Mouse (Mus musculus) CH12F3 (cell line): Measurements from ENCODE around the gene Cog4.

Experiments used
- in situ Hi-C: fragments of 300-500 bp; cut with MboI; formaldehyde crosslinking; loops from 2 replicates; pipeline ENCODE4 v1.14.3; 2020; ENCODE audit warnings: low sequenced_read_pairs

Gene Cog4

GRCm38 (mm10) chr8:110846405-110847170 lies at the start of gene Cog4, which contains the start of gene Sf3b3:
Cog4 (plus strand) TSS chr8:110846600.
Sf3b3 (minus strand) TSS chr8:110846787.
- in situ Hi-C loops, result no loop called here

DNA sequence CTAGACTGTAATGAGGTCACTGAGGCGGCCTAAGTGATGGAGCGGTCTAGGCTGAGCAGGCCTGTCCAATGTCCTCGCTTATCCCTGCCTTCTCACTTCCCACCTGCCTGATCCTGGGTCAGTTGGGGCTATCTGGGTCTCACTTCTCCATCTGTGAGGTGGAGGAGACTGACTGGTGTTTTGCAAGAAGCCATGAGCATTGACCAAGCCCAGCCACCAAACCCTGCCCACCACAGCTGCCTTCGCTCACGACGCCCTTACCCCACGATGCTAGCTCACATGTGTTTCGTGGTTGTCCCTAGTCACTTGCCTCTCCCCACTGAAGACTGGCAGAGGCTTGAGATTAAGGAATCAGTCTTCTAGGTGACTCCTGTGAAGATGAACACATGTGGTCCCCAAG lies 49.3 kb upstream of the Cog4 start:
- in situ Hi-C loops, result no loop called here

DNA sequence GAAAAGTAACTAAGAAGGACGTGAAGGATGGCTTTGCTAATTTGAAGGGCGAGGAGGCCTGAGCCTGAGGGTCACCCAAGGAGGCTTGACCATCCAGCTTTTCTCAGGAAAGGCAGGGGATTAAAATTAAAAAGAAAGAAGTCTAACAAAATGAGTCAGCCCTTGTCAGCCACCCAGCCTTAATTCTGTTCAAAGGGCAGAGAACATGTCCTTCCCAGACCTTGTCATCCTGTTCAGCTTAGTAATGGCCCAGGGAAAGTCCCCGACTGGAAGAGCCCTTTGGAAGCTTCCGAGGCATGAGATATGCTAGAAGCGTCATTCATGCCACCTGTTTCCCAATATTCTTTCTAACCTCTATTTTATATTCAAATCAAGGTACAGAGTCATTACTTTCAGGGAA lies 43.4 kb upstream of the Cog4 start:
- in situ Hi-C loops, result no loop called here

DNA sequence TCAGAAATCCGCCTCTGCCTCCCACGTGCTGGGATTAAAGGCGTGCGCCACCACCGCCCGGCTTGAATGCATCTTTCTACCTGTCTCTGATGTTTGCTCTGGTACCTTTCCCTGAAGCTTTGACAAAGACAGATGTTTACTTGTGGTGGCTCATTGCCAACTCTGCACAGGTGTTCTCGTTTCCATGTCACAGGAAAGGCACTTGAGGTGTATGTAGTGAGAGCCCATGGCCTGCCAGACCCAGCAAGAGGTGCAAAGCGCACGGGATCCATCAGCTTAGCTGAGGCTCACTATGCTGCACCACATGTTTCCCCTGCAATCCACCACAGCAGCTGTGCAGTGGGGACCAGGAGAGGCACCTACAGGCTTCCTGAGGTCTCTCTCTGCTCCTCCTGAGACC lies 42.5 kb upstream of the Cog4 start:
- in situ Hi-C loops, result no loop called here

DNA sequence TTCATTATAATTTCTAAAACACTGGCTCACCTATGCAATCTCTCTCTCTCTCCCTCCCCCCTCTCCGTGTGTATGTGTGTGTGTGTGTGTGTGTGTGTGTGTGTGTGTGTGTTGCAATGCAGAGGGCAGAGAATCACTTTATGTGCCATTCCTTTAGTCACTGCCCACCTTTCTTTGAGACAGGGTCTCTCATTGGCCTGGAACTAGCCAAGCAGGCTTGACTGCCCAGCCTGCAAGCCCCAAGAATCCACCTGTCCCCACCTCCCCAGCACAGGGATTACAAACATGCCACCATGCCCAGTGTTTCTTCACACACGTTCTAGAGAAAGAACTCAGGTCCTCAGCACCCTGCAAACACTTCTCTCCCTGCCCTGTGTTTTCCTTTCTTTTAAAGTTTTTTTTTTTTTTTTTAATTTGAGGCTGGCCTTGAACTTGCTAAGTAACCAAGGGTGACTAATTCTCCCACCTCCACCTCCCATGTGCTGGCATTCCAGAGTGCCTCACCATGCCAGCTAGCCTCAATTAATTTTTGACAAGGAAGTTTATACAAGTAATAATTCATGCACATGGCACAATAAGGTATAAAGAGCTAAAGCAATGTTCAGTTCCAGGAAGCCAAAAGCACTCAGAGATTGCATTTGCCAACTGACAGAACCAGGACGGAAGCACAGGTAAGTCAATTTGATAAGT lies 41.4 kb upstream of the Cog4 start:
- in situ Hi-C loops, result no loop called here

DNA sequence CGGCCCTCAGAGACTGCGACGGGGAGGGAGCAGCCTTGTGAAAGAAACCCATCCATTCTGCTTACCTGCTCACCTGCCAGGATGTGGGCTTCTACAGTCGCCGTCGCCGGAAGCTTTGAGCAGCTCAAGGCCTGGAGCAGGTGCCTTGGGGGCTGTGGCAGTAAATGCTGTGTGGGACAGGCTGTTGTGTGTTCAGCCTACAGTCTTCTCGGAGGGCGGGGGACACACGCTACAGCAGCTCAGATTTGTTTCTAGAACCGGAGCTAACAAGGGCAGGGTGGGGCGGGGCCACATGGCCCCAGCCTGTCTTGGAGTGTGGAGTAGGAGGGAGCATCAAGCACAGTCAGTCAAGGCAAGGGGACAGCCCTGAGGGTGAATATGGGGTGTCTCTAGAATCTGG lies 40.7 kb upstream of the Cog4 start, which contains the start of gene Il34:
Il34 (minus strand) TSS at position 256 of the 400 bp plus-strand sequence.
- in situ Hi-C loops, result no loop called here

DNA sequence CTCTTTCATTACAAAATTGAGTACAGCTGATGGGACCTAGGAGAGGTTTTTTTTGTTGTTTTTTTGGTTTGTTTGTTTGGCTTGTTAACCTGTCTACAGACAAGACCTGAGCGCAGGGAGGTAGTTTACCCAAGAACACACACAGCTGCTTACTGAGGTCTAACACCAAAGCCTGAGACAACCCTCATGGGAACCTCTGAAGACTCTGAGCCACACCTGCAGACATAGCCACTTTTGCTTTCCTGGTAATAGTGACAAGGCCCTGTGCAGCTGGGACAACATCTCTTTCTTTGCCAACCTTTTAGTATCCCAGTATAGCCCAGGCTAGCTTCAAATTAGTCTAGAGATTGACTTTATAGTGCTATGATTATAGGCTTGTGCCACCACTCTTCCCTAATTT lies 40.3 kb upstream of the Cog4 start:
- in situ Hi-C loops, result no loop called here

GRCm38 (mm10) chr8:110808495-110809472 lies 37.6 kb upstream of the Cog4 start:
- in situ Hi-C loops, result no loop called here

GRCm38 (mm10) chr8:110809831-110810230 lies 36.6 kb upstream of the Cog4 start:
- in situ Hi-C loops, result no loop called here

GRCm38 (mm10) chr8:110810481-110811065 lies 35.8 kb upstream of the Cog4 start:
- in situ Hi-C loops, result no loop called here

GRCm38 (mm10) chr8:110811116-110811515 lies 35.3 kb upstream of the Cog4 start:
- in situ Hi-C loops, result no loop called here

GRCm38 (mm10) chr8:110811793-110812192 lies 34.6 kb upstream of the Cog4 start:
- in situ Hi-C loops, result no loop called here

- in situ Hi-C loops, result no loop called here
Observed at GRCm38 (mm10) chr8:110812349-110813080, 33.9 kb upstream of the Cog4 start.

GRCm38 (mm10) chr8:110813081-110813812 lies 33.2 kb upstream of the Cog4 start:
- in situ Hi-C loops, result no loop called here

GRCm38 (mm10) chr8:110815308-110815707 lies 31.1 kb upstream of the Cog4 start:
- in situ Hi-C loops, result no loop called here

DNA sequence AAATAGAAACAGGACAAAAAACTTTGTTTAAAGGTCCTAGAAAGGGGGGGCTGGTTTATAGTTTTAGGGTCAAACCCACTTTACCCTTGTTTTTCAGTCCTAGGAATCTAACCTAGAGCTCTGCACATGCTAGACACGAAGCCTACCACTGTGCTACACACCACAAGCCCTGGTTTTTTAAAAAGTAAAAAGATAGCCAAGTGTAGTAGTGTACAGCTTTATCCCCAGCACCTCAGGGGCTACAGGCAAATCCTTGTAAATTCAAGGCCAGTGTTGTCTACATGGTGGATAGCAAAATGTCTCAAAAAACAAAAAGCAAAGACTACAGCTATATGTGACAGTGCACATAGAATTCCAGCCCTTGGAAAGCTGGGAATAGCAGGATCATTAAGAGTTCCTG lies 29.4 kb upstream of the Cog4 start:
- in situ Hi-C loops, result no loop called here

DNA sequence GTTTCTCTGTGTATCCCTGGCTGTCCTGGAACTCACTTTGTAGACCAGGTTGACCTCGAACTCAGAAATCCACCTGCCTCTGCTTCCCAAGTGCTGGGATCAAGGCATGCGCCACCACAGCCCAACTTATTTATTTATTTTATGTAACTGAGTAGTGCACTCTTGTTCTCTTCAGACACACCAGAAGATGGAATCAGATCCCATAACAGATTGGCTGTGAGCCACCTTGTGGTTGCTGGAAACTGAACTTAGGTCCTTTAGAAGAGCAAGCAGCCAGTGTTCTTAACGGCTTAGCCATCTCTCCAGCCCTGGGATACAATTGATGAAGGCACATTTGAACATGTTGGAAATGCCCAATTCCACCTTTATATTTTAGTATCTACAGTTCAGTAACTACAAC lies 27.8 kb upstream of the Cog4 start:
- in situ Hi-C loops, result no loop called here

DNA sequence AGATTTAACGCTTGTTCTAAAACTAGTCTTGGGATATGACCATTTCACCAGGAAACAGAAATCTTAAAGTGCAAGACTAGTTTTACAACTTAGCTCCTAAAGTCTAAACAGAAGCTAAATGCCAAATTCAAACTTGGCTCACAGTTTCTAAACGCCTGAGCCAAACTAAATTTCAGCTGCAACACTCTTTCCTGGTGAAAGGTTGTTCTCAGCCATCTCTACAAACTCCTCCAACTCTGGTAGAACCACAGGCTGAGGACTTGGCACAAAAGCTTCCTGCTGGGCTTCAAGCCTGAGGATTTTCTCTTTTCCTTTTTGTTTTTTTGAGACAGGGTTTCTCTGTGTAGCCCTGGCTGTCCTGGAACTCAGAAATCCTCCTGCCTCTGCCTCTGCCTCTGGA lies 26.1 kb upstream of the Cog4 start:
- in situ Hi-C loops, result no loop called here

GRCm38 (mm10) chr8:110821960-110822359 lies 24.4 kb upstream of the Cog4 start:
- in situ Hi-C loops, result no loop called here
